Mouse (Mus musculus) retina, postnatal 7 days (tissue): ENCODE results near the gene Dusp3.

Experiments
- DNase-seq: peaks from one replicate; pipeline ENCODE4 v3.0.0-alpha.2; 2012; ENCODE audit warnings: low read depth, low spot score

Gene Dusp3

GRCm38 (mm10) chr11:101974923-101975322 lies 11.9 kb downstream of the Dusp3 start:
- DNase-seq = no peak

GRCm38 (mm10) chr11:101974181-101974580 lies 12.6 kb downstream of the Dusp3 start:
- DNase-seq = no peak

DNA sequence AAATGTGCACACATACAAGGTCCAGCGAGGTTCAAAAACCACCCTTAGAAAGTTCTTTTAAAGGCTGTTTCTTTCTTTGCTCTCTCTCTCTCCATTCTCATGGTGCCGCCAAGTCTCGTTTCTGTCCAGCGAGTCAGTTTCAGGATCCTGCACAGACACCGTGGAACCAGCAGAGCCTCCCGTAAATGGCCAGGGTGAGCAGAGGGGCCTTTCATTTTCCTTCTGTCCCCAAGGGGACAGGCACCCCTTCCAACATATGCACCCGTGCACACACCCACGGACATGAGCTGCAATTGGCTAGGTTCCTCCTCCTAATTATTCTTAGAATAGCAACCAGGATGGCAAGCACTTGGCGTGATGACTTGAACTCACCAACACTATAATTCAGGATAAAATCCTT lies 13.3 kb downstream of the Dusp3 start:
- DNase-seq = no peak

GRCm38 (mm10) chr11:101972651-101973050 lies 14.2 kb downstream of the Dusp3 start:
- DNase-seq = no peak

DNA sequence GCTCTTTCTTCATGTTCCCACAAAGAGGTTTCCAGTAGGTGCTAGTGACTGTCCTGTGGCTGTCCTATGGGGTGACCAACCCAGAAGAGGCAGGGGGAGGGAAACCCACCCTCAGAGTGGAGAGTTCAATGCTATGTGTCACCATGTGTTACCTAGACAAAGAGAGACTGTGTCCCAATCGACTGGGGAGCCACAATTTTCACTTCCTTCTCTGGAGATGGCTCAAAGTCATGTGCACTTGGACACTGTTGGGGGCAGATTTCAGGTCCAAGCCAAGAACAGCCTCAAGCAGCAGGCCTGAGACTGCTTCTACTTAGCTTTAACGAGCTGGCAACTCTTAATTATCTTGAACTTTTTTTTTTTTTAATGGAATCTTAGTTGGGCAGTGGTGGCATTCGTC lies 14.7 kb downstream of the Dusp3 start:
- DNase-seq = no peak

GRCm38 (mm10) chr11:101971410-101971809 lies 15.4 kb downstream of the Dusp3 start:
- no peak for DNase-seq

GRCm38 (mm10) chr11:101969835-101970234 lies 17.0 kb downstream of the Dusp3 start:
- DNase-seq = no peak

DNA sequence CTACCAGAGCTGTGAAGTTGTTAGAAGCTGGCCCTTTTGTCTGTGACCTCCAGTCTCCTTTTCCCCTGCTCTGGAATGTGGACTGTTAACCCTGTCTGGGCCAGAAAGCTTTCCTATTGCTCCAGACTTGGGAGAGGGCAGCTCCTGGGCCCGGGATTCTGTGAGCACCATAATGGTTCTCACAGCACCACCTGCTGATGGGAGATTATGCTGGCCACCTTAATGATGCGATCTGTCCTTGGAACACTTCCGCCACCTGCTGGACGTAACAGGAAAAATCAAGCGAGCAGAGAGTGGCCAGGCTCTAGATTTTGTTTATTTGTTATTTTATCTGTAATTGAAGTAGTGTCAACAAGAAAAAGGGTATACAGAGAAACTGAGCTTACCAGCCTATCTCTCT lies 18.0 kb downstream of the Dusp3 start:
- peak; percentile 81 for DNase-seq

DNA sequence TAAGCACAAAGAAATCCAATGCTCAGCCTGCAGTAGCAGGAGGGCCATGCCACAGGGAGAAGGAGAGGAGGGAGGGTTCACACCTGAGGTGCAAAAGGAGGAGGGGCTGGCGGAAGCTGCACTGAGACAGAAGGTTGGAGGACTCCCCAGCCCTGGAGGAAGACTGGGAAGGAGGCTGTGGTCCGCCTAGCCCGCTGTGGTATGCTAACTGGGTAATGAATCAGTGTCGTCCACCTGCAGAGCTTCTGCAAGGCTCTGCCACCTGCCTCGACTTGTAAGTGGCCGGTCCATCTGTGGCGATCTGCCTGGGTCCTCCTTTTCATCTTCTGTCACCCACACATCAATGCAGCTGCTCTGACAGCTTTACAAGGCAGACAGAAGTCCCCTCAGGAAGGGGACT lies 18.5 kb downstream of the Dusp3 start:
- no peak for DNase-seq

GRCm38 (mm10) chr11:101966965-101967614 lies 19.7 kb downstream of the Dusp3 start, which contains the start of gene Sost:
TSS of gene Sost (minus strand) at chr11:101967015.
- DNase-seq = no peak

DNA sequence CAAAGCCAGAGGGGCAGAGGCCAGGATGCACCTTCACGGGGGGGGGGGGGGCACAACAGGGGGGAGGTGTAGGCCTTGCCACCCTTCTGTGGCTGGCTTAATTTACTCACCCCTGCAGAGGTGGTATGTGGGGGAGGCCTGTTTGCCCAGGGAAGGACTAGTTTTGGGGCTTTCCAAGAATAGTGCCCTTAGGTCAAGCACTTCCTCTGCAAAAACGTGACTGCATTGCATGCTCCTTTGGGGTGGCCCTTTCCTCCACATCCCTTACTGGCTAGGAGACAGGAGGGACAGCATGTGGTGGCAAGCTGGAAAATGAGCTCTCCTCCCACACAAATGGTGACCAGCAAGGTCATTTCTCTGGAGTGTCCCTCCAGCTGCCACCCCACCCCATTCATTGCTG lies 21.3 kb downstream of the Dusp3 start:
- no peak for DNase-seq

DNA sequence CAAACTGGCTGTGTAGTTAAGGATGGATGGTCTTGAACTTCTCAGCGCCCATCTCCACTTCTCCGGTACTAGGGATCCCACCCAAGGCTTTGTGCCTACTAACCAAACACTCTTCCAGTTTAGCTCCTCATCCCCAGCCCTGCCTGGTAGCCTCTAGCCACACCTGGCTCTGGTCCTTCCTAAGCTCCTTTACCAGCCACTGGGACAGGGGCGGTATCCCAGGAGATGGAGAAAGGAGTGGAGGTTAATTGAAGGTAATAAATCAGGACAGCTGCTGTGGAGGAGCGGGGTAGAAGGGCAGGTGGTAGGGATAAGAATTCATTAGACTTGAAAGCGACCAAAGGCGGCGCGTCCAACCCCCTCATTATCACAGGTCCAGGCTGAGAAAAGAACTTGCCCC lies 22.2 kb downstream of the Dusp3 start:
- no peak for DNase-seq

- peak; percentile 40 for DNase-seq
Measured at GRCm38 (mm10) chr11:101963473-101964291, 23.1 kb downstream of the Dusp3 start.

DNA sequence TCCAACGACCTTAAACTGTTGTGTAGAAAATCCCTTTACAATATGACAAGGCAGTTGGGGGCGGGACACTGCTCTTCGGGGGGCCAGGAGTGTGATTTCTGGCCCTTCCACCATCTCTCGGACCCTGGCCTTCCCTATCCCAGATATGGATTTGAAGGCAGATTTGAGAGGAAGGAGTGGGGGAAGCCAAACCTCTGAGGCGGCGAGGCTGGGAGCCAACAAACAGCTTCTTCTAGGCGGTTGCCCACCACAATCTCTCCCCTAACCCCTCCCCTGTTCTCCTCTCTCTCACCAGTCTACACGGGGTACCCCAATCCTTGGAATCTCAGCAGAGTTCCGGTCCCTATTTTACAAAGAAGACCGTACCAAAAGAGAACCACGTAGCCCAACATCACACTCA lies 23.8 kb downstream of the Dusp3 start:
- DNase-seq = no peak

- DNase-seq = no peak
Measured at GRCm38 (mm10) chr11:101957476-101957875, 29.3 kb downstream of the Dusp3 start.

- no peak for DNase-seq
Measured at GRCm38 (mm10) chr11:101953441-101953840, 33.4 kb downstream of the Dusp3 start.

- DNase-seq = no peak
Measured at GRCm38 (mm10) chr11:101952541-101953341, 34.1 kb downstream of the Dusp3 start.

- no peak for DNase-seq
Measured at GRCm38 (mm10) chr11:101950021-101950420, 36.8 kb downstream of the Dusp3 start.

- DNase-seq = no peak
Measured at GRCm38 (mm10) chr11:101946525-101946924, 40.3 kb downstream of the Dusp3 start.

- DNase-seq = no peak
Measured at GRCm38 (mm10) chr11:101943055-101943454, 43.8 kb downstream of the Dusp3 start.

GRCm38 (mm10) chr11:101937108-101937507 lies 49.7 kb downstream of the Dusp3 start:
- no peak for DNase-seq

DNA sequence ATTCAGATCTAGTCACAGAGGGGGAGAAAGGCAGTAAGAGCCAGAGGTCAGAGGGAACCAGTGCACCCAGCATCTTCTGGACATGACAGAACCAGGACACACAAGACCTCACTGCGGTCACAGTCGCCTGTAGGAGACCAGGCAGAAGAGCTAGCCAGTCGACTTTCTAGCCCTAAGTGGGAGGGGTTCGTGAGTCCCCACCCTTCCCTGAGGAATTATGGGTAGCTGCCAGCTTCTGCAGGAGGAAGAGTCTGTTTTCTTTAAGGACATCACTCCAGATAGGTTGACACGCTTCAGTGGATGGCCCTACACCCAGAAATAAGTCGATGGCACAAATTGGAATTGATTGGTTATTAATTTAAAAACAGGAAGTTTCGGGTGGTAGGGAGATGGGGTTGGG lies 50.4 kb downstream of the Dusp3 start:
- no peak for DNase-seq
